Mouse (Mus musculus) megakaryocyte, embryonic 14.5 days (primary cell): ENCODE measurements at regions not wholly inside any gene's neighbourhood (a gene's known extent, or its start where the extent isn't known, plus 50 kb on each side); places are given as distances from the start of the nearest gene placed in this dataset.

Experiments
- FLI1 ChIP-seq: IDR thresholded peaks from 2 replicates; pipeline ENCODE4 v1.6.1; 2012; ENCODE audit warnings: low read length, inconsistent platforms, mixed read lengths
- GATA1 ChIP-seq: IDR thresholded peaks from 3 replicates; pipeline ENCODE4 v1.6.1; 2012; ENCODE audit warnings: mixed read lengths, low read length, inconsistent platforms, borderline replicate concordance

GRCm38 (mm10) chr4:53322484-53322883 is 117.7 kb upstream of the Slc44a1 start:
- TF ChIP-seq GATA1 (no peak), FLI1 (no peak)
